Mouse (Mus musculus): ENCODE data around the gene 4931414P19Rik.

Gene 4931414P19Rik

GRCm38 (mm10) chr14:54610648-54611047, 4.9 kb upstream of the 4931414P19Rik start:
- ChIA-PET POLR2A (interaction anchor here in 3 of 4 experiments (0.7 to 67.6 kb wide), 13 partner anchors 7 to 147 kb away, joined by 3 to 2028 read pairs (median 3); partner anchors contain the start of genes Cdh24 (in 2 of the 3), Haus4 (in 2 of the 3), 1700123O20Rik (in 1 of the 3) and Acin1 (in 1 of the 3)), CTCF (interaction anchor here in 3 of 4 experiments (0.6 to 1.6 kb wide), 4 partner anchors 14 to 31 kb away, joined by 3 to 6 read pairs (median 4); partner anchors contain the start of gene Cdh24 (in 3 of the 3))

- ChIA-PET POLR2A (interaction anchor here in 2 of 4 experiments (1.3 to 67.6 kb wide), 5 partner anchors 16 to 48 kb away, joined by 3 to 2028 read pairs (median 3); partner anchors contain the start of genes Cdh24 (in 2 of the 2), Ajuba (in 1 of the 2), Gm17606 (in 1 of the 2) and Haus4 (in 1 of the 2)), CTCF (interaction anchor here in 2 of 4 experiments (0.8 to 1.6 kb wide), 4 partner anchors 24 to 59 kb away, joined by 3 to 6 read pairs (median 4); partner anchors contain the start of gene Cdh24 (in 2 of the 2))
Measured at GRCm38 (mm10) chr14:54609962-54610361, 4.2 kb upstream of the 4931414P19Rik start.

- CTCF ChIA-PET = interaction anchor here (0.6 to 1.5 kb wide), 7 partner anchors 14 to 1106 kb away, joined by 3 to 8 read pairs (median 5); no protein-coding TSS in a partner anchor
- POLR2A ChIA-PET = interaction anchor here in 3 of 4 experiments (0.6 to 67.6 kb wide), 8 partner anchors 8 to 318 kb away, joined by 3 to 2028 read pairs (median 4); partner anchors contain the start of genes Ajuba (in 1 of the 3), Haus4 (in 1 of the 3), Psmb5 (in 1 of the 3) and Slc7a7 (in 1 of the 3)
Measured at GRCm38 (mm10) chr14:54609245-54609644, 3.5 kb upstream of the 4931414P19Rik start.

- CTCF ChIA-PET = interaction anchor here in 3 of 4 experiments (0.6 to 1.4 kb wide), 7 partner anchors 11 to 83 kb away, joined by 3 to 5 read pairs (median 4); partner anchors contain the start of gene Psmb5 (in 1 of the 3)
- POLR2A ChIA-PET = interaction anchor here in 2 of 4 experiments (0.6 to 67.6 kb wide), 9 partner anchors 10 to 1356 kb away, joined by 3 to 2028 read pairs (median 4); partner anchors contain the start of genes Ajuba (in 1 of the 2), Haus4 (in 1 of the 2), Psmb11 (in 1 of the 2) and Psmb5 (in 1 of the 2)
Measured at GRCm38 (mm10) chr14:54607226-54607625, 1.4 kb upstream of the 4931414P19Rik start.

GRCm38 (mm10) chr14:54603686-54604085, 2.1 kb downstream of the 4931414P19Rik start:
- POLR2A ChIA-PET = interaction anchor here in 3 of 4 experiments (0.7 to 67.6 kb wide), 16 partner anchors 8 to 140 kb away, joined by 3 to 2028 read pairs (median 5); partner anchors contain the start of genes 1700123O20Rik (in 2 of the 3), Acin1 (in 2 of the 3), Psmb5 (in 2 of the 3) and Ajuba (in 1 of the 3)
- CTCF ChIA-PET = interaction anchor here in 3 of 4 experiments (0.6 to 1.6 kb wide), 4 partner anchors 14 to 511 kb away, joined by 3 to 4 read pairs (median 3); no protein-coding TSS in a partner anchor

GRCm38 (mm10) chr14:54603038-54603654, 2.6 kb downstream of the 4931414P19Rik start:
- CTCF ChIA-PET = interaction anchor here in 3 of 4 experiments (0.6 to 1.6 kb wide), 5 partner anchors 14 to 510 kb away, joined by 3 to 4 read pairs (median 3); no protein-coding TSS in a partner anchor
- POLR2A ChIA-PET = interaction anchor here in 3 of 4 experiments (0.7 to 67.6 kb wide), 15 partner anchors 8 to 83 kb away, joined by 3 to 2028 read pairs (median 6); partner anchors contain the start of genes 1700123O20Rik (in 2 of the 3), Acin1 (in 2 of the 3), Psmb5 (in 2 of the 3) and Ajuba (in 1 of the 3)

- POLR2A ChIA-PET = interaction anchor here in 2 of 4 experiments (0.6 to 67.6 kb wide), 7 partner anchors 8 to 40 kb away, joined by 3 to 2028 read pairs (median 12); partner anchors contain the start of genes Ajuba (in 1 of the 2) and Haus4 (in 1 of the 2)
- CTCF ChIA-PET = interaction anchor here in 2 of 4 experiments (0.5 to 1.6 kb wide), 4 partner anchors 15 to 412 kb away, joined by 3 read pairs; no protein-coding TSS in a partner anchor
Measured at GRCm38 (mm10) chr14:54602613-54603012, 3.2 kb downstream of the 4931414P19Rik start.

GRCm38 (mm10) chr14:54601601-54602000, 4.2 kb downstream of the 4931414P19Rik start:
- CTCF ChIA-PET = interaction anchor here in 2 of 4 experiments (0.6 to 1.5 kb wide), 3 partner anchors 11 to 50 kb away, joined by 3 read pairs; no protein-coding TSS in a partner anchor
- POLR2A ChIA-PET = interaction anchor here in 2 of 4 experiments (0.6 to 67.6 kb wide), 6 partner anchors 11 to 858 kb away, joined by 3 to 2028 read pairs (median 4); partner anchors contain the start of genes Ajuba (in 1 of the 2), Haus4 (in 1 of the 2) and Psmb5 (in 1 of the 2)

GRCm38 (mm10) chr14:54597084-54597483, 8.7 kb downstream of the 4931414P19Rik start:
- POLR2A ChIA-PET = interaction anchor here in 1 of 4 experiments (1.0 to 67.6 kb wide), 3 partner anchors 9 to 35 kb away, joined by 3 to 2028 read pairs (median 4); partner anchors contain the start of genes Ajuba, Haus4 and Psmb5
- CTCF ChIA-PET = interaction anchor here in 1 of 4 experiments (0.7 kb wide), 1 partner anchor 14 kb away, joined by 3 read pairs; no protein-coding TSS in a partner anchor

GRCm38 (mm10) chr14:54594631-54595414, 11.0 kb downstream of the 4931414P19Rik start:
- POLR2A ChIA-PET = interaction anchor here (0.5 to 67.6 kb wide), 45 partner anchors 8 to 481 kb away, joined by 3 to 2028 read pairs (median 5); partner anchors contain the start of genes 4931414P19Rik (in 3 of the 4), Haus4 (in 3 of the 4), Psmb5 (in 3 of the 4) and 1700123O20Rik (in 2 of the 4)
- CTCF ChIA-PET = interaction anchor here in 3 of 4 experiments (0.5 to 3.8 kb wide), 43 partner anchors 11 to 367 kb away, joined by 3 to 30 read pairs (median 5); partner anchors contain the start of genes Haus4 (in 3 of the 3), 4931414P19Rik (in 1 of the 3), Cdh24 (in 1 of the 3) and Gm17606 (in 1 of the 3)

- ChIA-PET POLR2A (interaction anchor here (0.6 to 67.6 kb wide), 29 partner anchors 9 to 552 kb away, joined by 3 to 2028 read pairs (median 6); partner anchors contain the start of genes Haus4 (in 3 of the 4), 4931414P19Rik (in 2 of the 4), Ajuba (in 1 of the 4) and Cdh24 (in 1 of the 4)), CTCF (interaction anchor here (0.6 to 3.8 kb wide), 29 partner anchors 10 to 366 kb away, joined by 3 to 30 read pairs (median 5); partner anchors contain the start of genes Haus4 (in 3 of the 4), Prmt5 (in 1 of the 4) and Slc7a7 (in 1 of the 4))
Measured at GRCm38 (mm10) chr14:54594055-54594454, 11.7 kb downstream of the 4931414P19Rik start.

- POLR2A ChIA-PET = interaction anchor here in 3 of 4 experiments (0.6 to 67.6 kb wide), 11 partner anchors 9 to 67 kb away, joined by 3 to 2028 read pairs (median 5); partner anchors contain the start of genes 4931414P19Rik (in 2 of the 3), Haus4 (in 2 of the 3) and Ajuba (in 1 of the 3)
- CTCF ChIA-PET = interaction anchor here (0.6 to 3.8 kb wide), 12 partner anchors 8 to 139 kb away, joined by 3 to 30 read pairs (median 4); no protein-coding TSS in a partner anchor
Measured at GRCm38 (mm10) chr14:54592319-54592934, 13.4 kb downstream of the 4931414P19Rik start.

- CTCF ChIA-PET = interaction anchor here in 2 of 4 experiments (0.7 to 2.7 kb wide), 10 partner anchors 9 to 67 kb away, joined by 3 to 12 read pairs (median 4); partner anchors contain the start of gene Haus4 (in 1 of the 2)
- POLR2A ChIA-PET = interaction anchor here in 3 of 4 experiments (0.7 to 67.6 kb wide), 16 partner anchors 9 to 45 kb away, joined by 3 to 2028 read pairs (median 5); partner anchors contain the start of genes 4931414P19Rik (in 2 of the 3), Ajuba (in 2 of the 3), Haus4 (in 2 of the 3) and Psmb5 (in 1 of the 3)
Measured at GRCm38 (mm10) chr14:54591056-54591455, 14.7 kb downstream of the 4931414P19Rik start.

- POLR2A ChIA-PET = interaction anchor here (0.6 to 67.6 kb wide), 17 partner anchors 8 to 130 kb away, joined by 3 to 2028 read pairs (median 4); partner anchors contain the start of genes Haus4 (in 3 of the 4), Psmb5 (in 2 of the 4), 4931414P19Rik (in 1 of the 4) and Ajuba (in 1 of the 4)
- CTCF ChIA-PET = interaction anchor here (0.5 to 5.4 kb wide), 37 partner anchors 8 to 356 kb away, joined by 3 to 30 read pairs (median 4); partner anchors contain the start of genes Haus4 (in 3 of the 4), 4931414P19Rik (in 1 of the 4) and Cdh24 (in 1 of the 4)
Measured at GRCm38 (mm10) chr14:54583681-54584338, 22.0 kb downstream of the 4931414P19Rik start.
